Mouse (Mus musculus) induced T-regulatory cell, adult 2 months (primary cell): ENCODE measurements at regions not wholly inside any gene's neighbourhood (a gene's known extent, or its start where the extent isn't known, plus 50 kb on each side); places are given as distances from the start of the nearest gene placed in this dataset.
"Not testable (repeated sequence)": the region's sequence is repeated elsewhere in the genome, so short reads cannot be mapped to it uniquely, and the experiment has no call there.

Experiments
- DNase-seq: peaks from one replicate; pipeline ENCODE4 v3.0.0-alpha.2; 2012; ENCODE audit warnings: low read depth

- no peak for DNase-seq
Observed at GRCm38 (mm10) chr14:13055198-13055597, 229.4 kb upstream of the Synpr start.

- DNase-seq: not testable (repeated sequence)
Observed at GRCm38 (mm10) chr14:13042536-13042935, 219.7 kb upstream of the Cadps start.

GRCm38 (mm10) chr14:13041741-13042140 lies 218.9 kb upstream of the Cadps start:
- no peak for DNase-seq

- no peak for DNase-seq
Observed at GRCm38 (mm10) chr14:13040176-13040575, 217.3 kb upstream of the Cadps start.

GRCm38 (mm10) chr14:13037426-13037825 lies 214.5 kb upstream of the Cadps start:
- no peak for DNase-seq

- DNase-seq: no peak
Observed at GRCm38 (mm10) chr14:13029794-13030193, 206.9 kb upstream of the Cadps start.

- no peak for DNase-seq
Observed at GRCm38 (mm10) chr14:13022744-13023143, 199.9 kb upstream of the Cadps start.

GRCm38 (mm10) chr14:13011099-13011498 lies 188.2 kb upstream of the Cadps start:
- DNase-seq: peak; percentile 3

- DNase-seq: no peak
Observed at GRCm38 (mm10) chr14:13000997-13001699, 178.3 kb upstream of the Cadps start.

GRCm38 (mm10) chr14:12979416-12979815 lies 156.5 kb upstream of the Cadps start:
- no peak for DNase-seq

GRCm38 (mm10) chr14:12966441-12966840 lies 143.6 kb upstream of the Cadps start:
- DNase-seq: no peak

- DNase-seq: not testable (repeated sequence)
Observed at GRCm38 (mm10) chr14:12957896-12958295, 135.0 kb upstream of the Cadps start.

- DNase-seq: no peak
Observed at GRCm38 (mm10) chr14:12950922-12951321, 128.0 kb upstream of the Cadps start.

- DNase-seq: no peak
Observed at GRCm38 (mm10) chr14:12938638-12939293, 115.9 kb upstream of the Cadps start.

GRCm38 (mm10) chr14:12936343-12936742 lies 113.5 kb upstream of the Cadps start:
- no peak for DNase-seq

GRCm38 (mm10) chr14:12931668-12932384 lies 108.9 kb upstream of the Cadps start:
- no peak for DNase-seq

- no peak for DNase-seq
Observed at GRCm38 (mm10) chr14:12923617-12924016, 100.7 kb upstream of the Cadps start.

- DNase-seq: no peak
Observed at GRCm38 (mm10) chr14:12915431-12915830, 92.6 kb upstream of the Cadps start.

GRCm38 (mm10) chr14:12913956-12914355 lies 91.1 kb upstream of the Cadps start:
- DNase-seq: no peak

- no peak for DNase-seq
Observed at GRCm38 (mm10) chr14:12913421-12913820, 90.5 kb upstream of the Cadps start.

- no peak for DNase-seq
Observed at GRCm38 (mm10) chr14:12877337-12877662, 54.4 kb upstream of the Cadps start.

- no peak for DNase-seq
Observed at GRCm38 (mm10) chr14:12876417-12877336, 53.8 kb upstream of the Cadps start.
